Mouse (Mus musculus) thymus, adult 2 months (tissue): ENCODE data around the gene Zbtb9.

Experiments
- CTCF ChIP-seq: fragments of 200-500 bp; IDR thresholded peaks from 2 replicates; pipeline ENCODE4 v1.5.1; 2012; ENCODE audit warnings: mild to moderate bottlenecking, control low read depth, low read length, moderate library complexity, borderline replicate concordance; ENCODE audit not compliant: control insufficient read depth, poor library complexity, insufficient read depth; ENCODE audit errors: extremely low read depth
- POLR2A ChIP-seq: fragments of 200-500 bp; IDR thresholded peaks from 2 replicates; pipeline ENCODE4 v1.6.1; 2012; ENCODE audit warnings: mild to moderate bottlenecking, low read length, control low read depth, moderate library complexity; ENCODE audit not compliant: control insufficient read depth, poor library complexity, insufficient read depth; ENCODE audit errors: extremely low read depth

DNA sequence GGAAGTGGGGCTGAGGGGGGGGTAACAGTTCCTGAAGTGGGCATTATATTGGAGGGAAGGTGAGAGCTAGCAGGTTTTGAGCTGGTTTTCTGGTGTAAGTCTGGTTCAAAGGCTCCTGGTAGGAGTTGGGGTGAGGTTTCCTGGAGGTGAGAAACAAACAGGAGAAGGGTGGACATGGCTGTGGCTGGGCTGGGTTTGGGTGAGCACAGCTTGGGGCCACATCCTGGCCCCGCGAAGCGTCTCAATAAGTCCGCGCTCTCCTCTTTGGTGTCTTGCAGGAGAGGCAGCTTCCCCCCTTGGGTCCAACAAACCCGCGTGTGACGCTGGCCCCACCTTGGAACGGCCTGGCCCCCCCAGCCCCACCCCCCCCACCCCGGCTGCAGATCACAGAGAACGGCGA is 2.7 kb upstream of the Zbtb9 start:
- TF ChIP-seq POLR2A (no peak), CTCF (no peak)
